Mouse (Mus musculus) neural tube, embryonic 12.5 days (tissue): Measurements from ENCODE around the gene Srrm1. TPM values are rescaled to one million over a fixed set of nuclear protein-coding genes. Genes with fewer than 3 reads are reported as not detected.
"Not testable (repeated sequence)": the region's sequence is repeated elsewhere in the genome, so short reads cannot be mapped to it uniquely, and the experiment has no call there.

Experiments used
- ATAC-seq: fragments of 200-750 bp; cut with Nextera tagmentation; 2 replicates; pipeline ENCODE4 v1.8.0; 2017; ENCODE audit warnings: low read depth, mild to moderate bottlenecking, moderate TSS enrichment, moderate library complexity; ENCODE audit not compliant: low FRiP score
- H3K27ac ChIP-seq: fragments of 300-500 bp; sonication (generic); 2 replicates; pipeline ENCODE4 v1.5.1; 2016
- H3K27me3 ChIP-seq: fragments of 300-500 bp; sonication (generic); replicated peaks from 2 replicates; pipeline ENCODE4 v1.6.1; 2016; ENCODE audit warnings: mild to moderate bottlenecking
- H3K36me3 ChIP-seq: fragments of 300-500 bp; sonication (generic); 2 replicates; pipeline ENCODE4 v1.6.1; 2016; ENCODE audit warnings: mild to moderate bottlenecking
- H3K4me1 ChIP-seq: fragments of 300-500 bp; sonication (generic); 2 replicates; pipeline ENCODE4 v1.6.1; 2016
- H3K4me2 ChIP-seq: fragments of 300-500 bp; sonication (generic); replicated peaks from 2 replicates; pipeline ENCODE4 v1.6.1; 2016; ENCODE audit warnings: mild to moderate bottlenecking
- H3K4me3 ChIP-seq: fragments of 300-500 bp; sonication (generic); 2 replicates; pipeline ENCODE4 v1.5.1; 2016
- H3K9ac ChIP-seq: fragments of 300-500 bp; sonication (generic); 2 replicates; pipeline ENCODE4 v1.6.1; 2016; ENCODE audit warnings: mild to moderate bottlenecking
- H3K9me3 ChIP-seq: fragments of 300-500 bp; sonication (generic); 2 replicates; pipeline ENCODE4 v1.6.1; 2016; ENCODE audit warnings: mild to moderate bottlenecking
- WGBS: fragments of 180-500 bp; shearing (Covaris S2); methylation state at CpG from one replicate; pipeline ENCODE4 v1.1.7; 2016; 5-methylcytosine and 5-hydroxymethylcytosine counted together
- polyA plus RNA-seq: library from polyadenylated mRNA; unstranded; fragments of >200 nt; fragmentation: Nextera tagmentation; extraction: Ambion mirVana; gene quantifications from 2 replicates; pipeline ENCODE4 v1.2.1, GENCODE M21; 2016

The Srrm1 gene
- polyA plus RNA-seq, 1 experiment from 2014 or later, result 191 TPM

DNA sequence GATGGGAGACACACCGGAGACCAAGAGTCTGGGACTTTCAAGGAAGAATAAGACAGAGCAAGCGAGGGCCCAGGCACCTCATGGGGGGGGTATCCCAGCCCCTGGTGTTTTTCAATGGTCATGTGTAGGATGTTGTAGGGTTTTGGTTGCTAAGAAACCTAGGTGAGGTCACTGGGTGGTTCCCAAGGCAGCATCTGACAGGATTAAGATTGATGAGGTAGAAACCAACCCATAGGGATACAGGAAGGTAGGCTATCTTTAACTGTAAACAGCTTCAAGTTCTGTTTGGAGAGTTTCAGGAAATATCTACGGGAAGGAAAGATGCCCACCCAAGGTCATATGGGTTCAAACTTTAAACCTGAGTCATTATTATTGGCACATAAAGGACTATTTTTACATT lies 59.3 kb downstream of the Srrm1 start:
- Histone ChIP-seq H3K36me3 (no peaks in the 10 kb centered on the region), H3K27me3 (no peaks in the 10 kb centered on the region), H3K4me3 (no peak overlapping the region), H3K27ac (no peak overlapping the region), H3K9me3 (no peaks in the 10 kb centered on the region), H3K4me2 (no peak overlapping the region), H3K4me1 (peaks cover 20% of the 10 kb centered on the region), H3K9ac (no peak overlapping the region)
- no peak for ATAC-seq
- WGBS, result 94% methylated on average over 3 of the region's 3 CpGs

DNA sequence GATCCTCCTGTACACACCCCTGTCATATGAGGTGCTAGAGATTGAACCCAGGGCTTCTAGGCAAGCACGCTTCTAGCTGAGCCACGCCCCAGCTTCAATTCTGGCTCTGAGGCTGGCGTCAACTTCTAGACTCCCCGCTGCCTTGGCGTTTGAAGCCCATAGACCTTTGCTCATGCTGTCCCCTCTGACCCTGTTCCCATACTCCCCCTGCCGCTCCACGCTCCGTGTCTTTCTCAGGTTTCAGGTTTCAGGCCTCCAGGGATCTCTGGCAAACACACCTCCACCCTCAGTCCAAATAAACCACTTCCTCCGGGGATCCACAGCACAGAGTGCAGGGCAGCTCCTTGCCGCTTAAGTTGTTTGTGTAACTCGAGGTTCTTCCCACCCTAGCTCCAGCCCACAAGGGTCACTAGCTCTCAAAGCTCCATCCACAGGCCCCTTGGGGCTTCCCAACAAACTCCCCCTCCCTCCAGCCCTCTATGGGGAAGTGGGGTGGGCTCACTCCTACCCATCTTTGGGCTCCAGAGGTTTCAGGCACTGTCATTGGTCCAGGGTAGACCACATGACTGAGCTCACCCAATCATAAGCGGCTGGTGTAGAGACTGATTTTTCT lies 60.5 kb downstream of the Srrm1 start:
- peak overlapping the region; percentile 25 for H3K4me2 ChIP-seq
- WGBS, result 9% methylated on average over 12 of the region's 12 CpGs
- H3K36me3 ChIP-seq, result no peaks in the 10 kb centered on the region
- no peak overlapping the region for H3K4me3 ChIP-seq
- no peak overlapping the region for H3K27ac ChIP-seq
- no peaks in the 10 kb centered on the region for H3K27me3 ChIP-seq
- no peak overlapping the region for H3K9ac ChIP-seq
- no peaks in the 10 kb centered on the region for H3K9me3 ChIP-seq
- ATAC-seq, result no peak
- H3K4me1 ChIP-seq, result peaks cover 8% of the 10 kb centered on the region

DNA sequence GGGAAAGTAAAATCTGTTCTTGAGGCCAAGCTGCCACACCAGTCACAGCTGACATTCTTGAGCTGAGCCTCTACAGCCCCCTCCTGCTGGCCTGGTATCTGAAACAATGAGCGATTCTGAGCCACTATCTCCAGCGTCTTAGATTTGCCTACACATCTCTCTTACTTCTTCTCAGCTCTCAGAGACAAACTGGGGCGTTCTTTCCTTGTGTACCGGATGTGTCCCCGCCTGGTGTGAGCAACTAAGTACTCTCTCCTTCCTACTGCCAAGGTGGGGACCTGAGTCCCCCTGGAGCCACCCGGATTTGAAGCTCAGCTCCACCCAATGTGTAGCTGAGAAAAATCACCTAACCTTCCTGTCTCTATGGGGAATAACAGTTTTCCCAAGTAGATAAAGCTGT lies 61.3 kb downstream of the Srrm1 start:
- no peak overlapping the region; the same call in 1 of the 2 replicates for H3K27ac ChIP-seq
- no peaks in the 10 kb centered on the region for H3K9me3 ChIP-seq
- H3K4me2 ChIP-seq, result no peak overlapping the region
- no peak for ATAC-seq
- H3K4me3 ChIP-seq, result no peak overlapping the region
- H3K9ac ChIP-seq, result no peak overlapping the region
- peaks cover 7% of the 10 kb centered on the region for H3K4me1 ChIP-seq
- H3K27me3 ChIP-seq, result no peaks in the 10 kb centered on the region
- H3K36me3 ChIP-seq, result no peaks in the 10 kb centered on the region
- WGBS, result 63% methylated on average over 6 of the region's 6 CpGs

DNA sequence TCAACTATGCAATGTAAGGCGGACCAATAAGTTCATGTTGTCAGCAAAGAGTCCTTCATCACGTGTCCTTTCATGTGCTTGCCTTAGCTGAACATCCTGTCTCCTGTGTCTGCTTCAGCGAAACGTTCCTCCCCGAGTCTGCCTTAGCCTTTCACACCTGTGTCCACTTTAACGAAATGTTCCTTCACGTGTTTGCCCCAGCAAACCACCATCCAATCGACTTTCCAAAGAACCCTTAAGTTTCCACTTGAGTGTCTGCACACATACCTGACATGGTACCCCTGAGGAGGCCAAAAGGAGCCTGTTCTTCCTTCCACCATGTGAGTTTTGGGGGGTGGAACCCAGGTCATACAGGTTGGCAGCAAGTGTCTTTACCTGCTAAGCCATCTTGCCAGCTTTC lies 61.9 kb downstream of the Srrm1 start:
- Histone ChIP-seq H3K36me3 (no peaks in the 10 kb centered on the region), H3K4me3 (no peak overlapping the region), H3K27me3 (no peaks in the 10 kb centered on the region), H3K4me2 (no peak overlapping the region), H3K9me3 (no peaks in the 10 kb centered on the region), H3K27ac (no peak overlapping the region), H3K9ac (no peak overlapping the region), H3K4me1 (peaks cover 11% of the 10 kb centered on the region)
- ATAC-seq, result no peak
- WGBS, result 93% methylated on average over 8 of the region's 8 CpGs

GRCm38 (mm10) chr4:135287975-135288374 lies 65.1 kb downstream of the Srrm1 start:
- H3K36me3 ChIP-seq, result no peaks in the 10 kb centered on the region
- H3K27ac ChIP-seq, result no peak overlapping the region
- no peaks in the 10 kb centered on the region for H3K27me3 ChIP-seq
- no peaks in the 10 kb centered on the region for H3K9me3 ChIP-seq
- no peak overlapping the region for H3K4me2 ChIP-seq
- H3K9ac ChIP-seq, result no peak overlapping the region
- H3K4me3 ChIP-seq, result no peak overlapping the region
- peaks cover 11% of the 10 kb centered on the region; the same call in 1 of the 2 replicates for H3K4me1 ChIP-seq
- no peak for ATAC-seq
- WGBS, result 34% methylated on average over 3 of the region's 3 CpGs

DNA sequence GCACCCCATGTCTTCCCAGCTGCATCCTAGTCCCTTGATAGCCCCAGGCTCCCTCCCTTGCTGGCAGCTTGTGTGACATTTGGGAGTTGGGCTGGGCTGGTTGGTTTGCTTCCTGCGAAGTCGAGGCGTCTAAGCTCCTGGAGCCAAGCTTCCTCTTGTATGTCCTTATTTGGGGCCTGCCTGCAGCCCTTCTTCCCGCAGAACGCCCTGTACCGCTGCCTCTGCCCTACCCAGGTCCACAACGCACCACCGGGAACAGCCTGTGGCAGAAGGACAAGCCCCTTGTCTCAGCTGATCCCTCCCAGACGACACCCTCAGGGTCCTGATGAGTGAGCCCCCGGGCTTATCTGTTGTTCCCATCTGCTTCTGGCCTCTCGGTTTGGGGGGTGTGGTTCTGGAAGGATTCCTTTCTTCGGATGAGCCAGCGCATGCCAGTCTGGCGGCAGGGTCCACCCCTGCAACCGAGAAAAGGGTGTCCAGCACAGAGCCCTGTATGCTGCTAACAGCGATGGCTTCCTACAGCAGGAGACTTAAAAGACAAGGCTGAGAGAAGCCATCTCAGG lies 66.2 kb downstream of the Srrm1 start:
- no peak overlapping the region for H3K9ac ChIP-seq
- WGBS, result 17% methylated on average over 16 of the region's 16 CpGs

GRCm38 (mm10) chr4:135286033-135286622 lies 67.0 kb downstream of the Srrm1 start:
- H3K9ac ChIP-seq, result no peak overlapping the region
- H3K4me2 ChIP-seq, result no peak overlapping the region
- H3K9me3 ChIP-seq, result no peaks in the 10 kb centered on the region
- no peak overlapping the region for H3K27ac ChIP-seq
- 58% methylated on average over 12 of the region's 12 CpGs for WGBS
- no peak for ATAC-seq
- H3K27me3 ChIP-seq, result no peaks in the 10 kb centered on the region
- no peaks in the 10 kb centered on the region for H3K36me3 ChIP-seq
- H3K4me1 ChIP-seq, result peaks cover 7% of the 10 kb centered on the region; the same call in 1 of the 2 replicates
- H3K4me3 ChIP-seq, result no peak overlapping the region

More for the DNA sequence above, 66.2 kb downstream of the Srrm1 start:
- peaks cover 7% of the 10 kb centered on the region; the same call in 1 of the 2 replicates for H3K4me1 ChIP-seq
- H3K4me3 ChIP-seq, result no peak overlapping the region
- H3K27ac ChIP-seq, result no peak overlapping the region
- no peaks in the 10 kb centered on the region for H3K9me3 ChIP-seq
- H3K27me3 ChIP-seq, result no peaks in the 10 kb centered on the region
- no peak for ATAC-seq
- no peaks in the 10 kb centered on the region for H3K36me3 ChIP-seq
- H3K4me2 ChIP-seq, result peak overlapping the region; percentile 14

DNA sequence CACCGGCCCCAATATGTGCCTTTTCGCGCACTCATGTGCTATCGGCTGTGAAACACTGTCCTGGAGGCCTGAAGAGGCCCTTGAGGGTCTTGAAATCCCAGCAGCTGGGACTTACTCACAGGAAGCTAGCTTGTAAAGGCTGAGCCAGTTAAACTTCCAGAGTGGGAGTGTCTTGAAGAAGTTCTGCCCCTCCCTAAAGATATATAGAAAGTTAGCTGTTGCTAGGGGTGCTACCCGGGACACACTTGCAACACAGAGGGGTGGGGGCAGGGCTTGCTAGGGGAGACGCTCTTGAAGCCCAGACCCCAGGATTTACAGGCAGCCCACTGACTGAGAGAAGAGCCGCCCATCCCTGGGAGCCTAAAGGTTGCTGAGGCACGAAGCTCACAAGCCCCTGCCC lies 67.7 kb downstream of the Srrm1 start:
- no peak overlapping the region for H3K4me3 ChIP-seq
- 49% methylated on average over 8 of the region's 8 CpGs for WGBS
- peaks cover 7% of the 10 kb centered on the region; the same call in 1 of the 2 replicates for H3K4me1 ChIP-seq
- no peak for ATAC-seq
- H3K9me3 ChIP-seq, result no peaks in the 10 kb centered on the region
- no peak overlapping the region for H3K4me2 ChIP-seq
- H3K9ac ChIP-seq, result no peak overlapping the region
- no peak overlapping the region for H3K27ac ChIP-seq
- H3K36me3 ChIP-seq, result no peaks in the 10 kb centered on the region
- H3K27me3 ChIP-seq, result no peaks in the 10 kb centered on the region

GRCm38 (mm10) chr4:135283875-135284274 lies 69.2 kb downstream of the Srrm1 start:
- Histone ChIP-seq H3K36me3 (no peaks in the 10 kb centered on the region), H3K27me3 (no peaks in the 10 kb centered on the region), H3K9me3 (no peaks in the 10 kb centered on the region), H3K4me3 (no peak overlapping the region), H3K9ac (no peak overlapping the region), H3K27ac (no peak overlapping the region), H3K4me2 (no peak overlapping the region), H3K4me1 (peaks cover 7% of the 10 kb centered on the region; the same call in 1 of the 2 replicates)
- ATAC-seq, result no peak
- 85% methylated on average over 7 of the region's 7 CpGs for WGBS

GRCm38 (mm10) chr4:135283417-135283816 lies 69.7 kb downstream of the Srrm1 start:
- ATAC-seq, result no peak
- 78% methylated on average over 4 of the region's 4 CpGs for WGBS
- Histone ChIP-seq H3K4me1 (peaks cover 7% of the 10 kb centered on the region; the same call in 1 of the 2 replicates), H3K4me3 (no peak overlapping the region), H3K27ac (no peak overlapping the region), H3K27me3 (no peaks in the 10 kb centered on the region), H3K9me3 (no peaks in the 10 kb centered on the region), H3K9ac (no peak overlapping the region), H3K4me2 (no peak overlapping the region), H3K36me3 (no peaks in the 10 kb centered on the region)

GRCm38 (mm10) chr4:135282651-135283290 lies 70.3 kb downstream of the Srrm1 start:
- Histone ChIP-seq H3K9ac (no peak overlapping the region), H3K36me3 (no peaks in the 10 kb centered on the region), H3K9me3 (no peaks in the 10 kb centered on the region), H3K27ac (no peak overlapping the region), H3K27me3 (no peaks in the 10 kb centered on the region), H3K4me1 (peaks cover 7% of the 10 kb centered on the region; the same call in 1 of the 2 replicates), H3K4me2 (no peak overlapping the region), H3K4me3 (no peak overlapping the region)
- WGBS, result 73% methylated on average over 13 of the region's 13 CpGs
- no peak for ATAC-seq

GRCm38 (mm10) chr4:135280016-135280415 lies 73.1 kb downstream of the Srrm1 start:
- not testable (repeated sequence) for ATAC-seq, H3K9me3 ChIP-seq, H3K9ac ChIP-seq, H3K27me3 ChIP-seq, H3K4me1 ChIP-seq, H3K27ac ChIP-seq, H3K4me2 ChIP-seq, H3K36me3 ChIP-seq, H3K4me3 ChIP-seq
- 80% methylated on average over 2 of the region's 2 CpGs for WGBS
